Mouse (Mus musculus) MEL (cell line): ENCODE results near the gene Pcbp4. TPM values are rescaled to one million over a fixed set of nuclear protein-coding genes. Genes with fewer than 3 reads are reported as not detected.

Experiments
- DNase-seq: peaks from one replicate; pipeline ENCODE4 v3.0.0; 2011; ENCODE audit warnings: low read depth, low spot score
- H3K27ac ChIP-seq: 2 replicates; pipeline ENCODE4 v1.5.1; 2012; ENCODE audit warnings: low read depth, mild to moderate bottlenecking, control low read depth, low read length, moderate library complexity; ENCODE audit not compliant: control insufficient read depth
- H3K27me3 ChIP-seq, 2 experiments: fragments of 150-350 bp in 1 of 2; sonication (generic) in 1 of 2; 2 replicates each; pipeline ENCODE4 v1.6.1; 2012; ENCODE audit warnings: low read length in 2 of 2, mild to moderate bottlenecking in 2 of 2, improper control_type of control experiment in 1 of 2, moderate library complexity in 1 of 2; ENCODE audit not compliant: insufficient read depth in 2 of 2, control insufficient read depth in 1 of 2
- H3K36me3 ChIP-seq, 2 experiments: 2 replicates each; pipeline ENCODE4 v1.6.1; 2012 to 2014; ENCODE audit warnings: low read length in 2 of 2, improper control_type of control experiment in 1 of 2, inconsistent platforms in 1 of 2, mild to moderate bottlenecking in 1 of 2; ENCODE audit not compliant: insufficient read depth in 2 of 2, control insufficient read depth in 1 of 2
- H3K4me1 ChIP-seq, 2 experiments: fragments of 150-350 bp in 1 of 2; sonication (generic) in 1 of 2; 2 replicates each; pipeline ENCODE4 v1.6.1; 2012; ENCODE audit warnings: low read length in 2 of 2, improper control_type of control experiment in 1 of 2, mild to moderate bottlenecking in 1 of 2; ENCODE audit not compliant: insufficient read depth in 2 of 2, control insufficient read depth in 1 of 2
- H3K4me3 ChIP-seq, 2 experiments: fragments of 150-350 bp in 1 of 2; sonication (generic) in 1 of 2; 2 replicates each; pipeline ENCODE4 v1.5.1; 2012; ENCODE audit warnings: low read depth in 2 of 2, low read length in 2 of 2, mild to moderate bottlenecking in 2 of 2, moderate library complexity in 2 of 2, control low read depth in 1 of 2, improper control_type of control experiment in 1 of 2; ENCODE audit not compliant: control insufficient read depth in 1 of 2, insufficient read depth in 1 of 2
- H3K79me2 ChIP-seq: 2 replicates; pipeline ENCODE4 v1.6.1; 2012; ENCODE audit warnings: mild to moderate bottlenecking, low read length, moderate library complexity; ENCODE audit not compliant: control insufficient read depth, poor library complexity, insufficient read depth
- H3K9ac ChIP-seq: 2 replicates; pipeline ENCODE4 v1.6.1; 2012; ENCODE audit warnings: low read depth, mild to moderate bottlenecking, control low read depth, low read length, moderate library complexity; ENCODE audit not compliant: control insufficient read depth, poor library complexity, severe bottlenecking
- H3K9me3 ChIP-seq: fragments of 150-350 bp; sonication (generic); replicated peaks from 2 replicates; pipeline ENCODE4 v1.6.1; 2012; ENCODE audit warnings: mild to moderate bottlenecking, low read length, improper control_type of control experiment, moderate library complexity; ENCODE audit not compliant: insufficient read depth
- BHLHE40 ChIP-seq: IDR thresholded peaks from 2 replicates; pipeline ENCODE4 v1.6.1; 2012; ENCODE audit warnings: low read depth, mild to moderate bottlenecking, inconsistent platforms, low read length, improper control_type of control experiment, borderline replicate concordance
- CHD2 ChIP-seq: IDR thresholded peaks from 2 replicates; pipeline ENCODE4 v1.6.1; 2011; ENCODE audit warnings: low read length, improper control_type of control experiment
- CTCF ChIP-seq, 3 experiments: IDR thresholded peaks in 2 of 3; conservative IDR thresholded peaks in 1 of 3; 2 replicates each; pipeline ENCODE4 v1.5.1; 2011 to 2012; ENCODE audit warnings: low read length in 3 of 3, low read depth in 2 of 3, mild to moderate bottlenecking in 2 of 3, improper control_type of control experiment in 1 of 3, inconsistent platforms in 1 of 3, mixed read lengths in 1 of 3, moderate library complexity in 1 of 3; ENCODE audit not compliant: control insufficient read depth in 1 of 3, insufficient read depth in 1 of 3, poor library complexity in 1 of 3, severe bottlenecking in 1 of 3
- E2F4 ChIP-seq: IDR thresholded peaks from 2 replicates; pipeline ENCODE4 v1.6.1; 2011; ENCODE audit warnings: low read depth, low read length, improper control_type of control experiment, borderline replicate concordance
- EP300 ChIP-seq, 2 experiments: IDR thresholded peaks; 2 replicates each; pipeline ENCODE4 v1.6.1; 2011; ENCODE audit warnings: improper control_type of control experiment in 2 of 2, low read length in 2 of 2, low read depth in 1 of 2, mild to moderate bottlenecking in 1 of 2
- ETS1 ChIP-seq: IDR thresholded peaks from 2 replicates; pipeline ENCODE4 v1.6.1; 2012; ENCODE audit warnings: low read depth, mild to moderate bottlenecking, inconsistent platforms, low read length, improper control_type of control experiment, moderate library complexity
- GABPA ChIP-seq: IDR thresholded peaks from 2 replicates; pipeline ENCODE4 v1.6.1; 2012; ENCODE audit warnings: low read depth, mild to moderate bottlenecking, inconsistent platforms, low read length, improper control_type of control experiment, moderate library complexity
- JUND ChIP-seq: IDR thresholded peaks from 2 replicates; pipeline ENCODE4 v1.6.1; 2011; ENCODE audit warnings: low read depth, mild to moderate bottlenecking, improper control_type of control experiment, low read length
- MAFK ChIP-seq: IDR thresholded peaks from 2 replicates; pipeline ENCODE4 v1.6.1; 2011; ENCODE audit warnings: low read depth, mild to moderate bottlenecking, low read length, improper control_type of control experiment, borderline replicate concordance
- MAZ ChIP-seq: IDR thresholded peaks from 2 replicates; pipeline ENCODE4 v1.6.1; 2012; ENCODE audit warnings: low read depth, mild to moderate bottlenecking, inconsistent platforms, low read length, improper control_type of control experiment
- MEF2A ChIP-seq: IDR thresholded peaks from 2 replicates; pipeline ENCODE4 v1.6.1; 2014; ENCODE audit warnings: low read depth, mild to moderate bottlenecking, inconsistent platforms, low read length, improper control_type of control experiment; ENCODE audit not compliant: poor library complexity, insufficient replicate concordance, severe bottlenecking; ENCODE audit errors: extremely low read depth
- NELFE ChIP-seq: IDR thresholded peaks from 2 replicates; pipeline ENCODE4 v1.6.1; 2011; ENCODE audit warnings: low read depth, low read length, improper control_type of control experiment
- NRF1 ChIP-seq: IDR thresholded peaks from 2 replicates; pipeline ENCODE4 v1.6.1; 2014; ENCODE audit warnings: low read depth, mild to moderate bottlenecking, inconsistent platforms, low read length, improper control_type of control experiment, moderate library complexity; ENCODE audit not compliant: poor library complexity, insufficient read depth, severe bottlenecking
- RAD21 ChIP-seq: IDR thresholded peaks from 2 replicates; pipeline ENCODE4 v1.6.1; 2011; ENCODE audit warnings: mild to moderate bottlenecking, low read depth, low read length, improper control_type of control experiment
- RCOR1 ChIP-seq: IDR thresholded peaks from 2 replicates; pipeline ENCODE4 v1.6.1; 2012; ENCODE audit warnings: low read depth, mild to moderate bottlenecking, inconsistent platforms, low read length, improper control_type of control experiment
- SMC3 ChIP-seq: IDR thresholded peaks from 2 replicates; pipeline ENCODE4 v1.6.1; 2011; ENCODE audit warnings: low read depth, low read length, improper control_type of control experiment
- USF1 ChIP-seq: IDR thresholded peaks from 2 replicates; pipeline ENCODE4 v1.6.1; 2014; ENCODE audit warnings: low read depth, mild to moderate bottlenecking, inconsistent platforms, low read length, improper control_type of control experiment, moderate library complexity
- USF2 ChIP-seq, 2 experiments: IDR thresholded peaks; 2 replicates each; pipeline ENCODE4 v1.6.1; 2011 to 2012; ENCODE audit warnings: improper control_type of control experiment in 2 of 2, low read length in 2 of 2, borderline replicate concordance in 1 of 2, inconsistent platforms in 1 of 2, low read depth in 1 of 2, mild to moderate bottlenecking in 1 of 2; ENCODE audit not compliant: insufficient read depth in 1 of 2
- polyA plus RNA-seq, 2 experiments: library from polyadenylated mRNA; stranded (reverse) in 1 of 2; unstranded in 1 of 2; fragments of >175 nt in 1 of 2; fragments of >200 nt in 1 of 2; gene quantifications; 2 replicates each; pipeline versions ENCODE4 v1.2.1 to v1.2.4; 2012; ENCODE audit warnings: low replicate concordance in 2 of 2, low read depth in 1 of 2; ENCODE audit not compliant: insufficient read length in 2 of 2, insufficient read depth in 1 of 2, missing spikeins in 1 of 2
- total RNA-seq: library from RNA; depleted of rRNA; stranded (reverse); fragments of 300-350 nt; gene quantifications from 2 replicates; pipeline ENCODE4 v1.2.3, GENCODE M21; 2012

Gene Pcbp4
- total and polyA plus RNA-seq, 3 experiments, result 7.7 to 36.6 TPM; not detected in 1

DNA sequence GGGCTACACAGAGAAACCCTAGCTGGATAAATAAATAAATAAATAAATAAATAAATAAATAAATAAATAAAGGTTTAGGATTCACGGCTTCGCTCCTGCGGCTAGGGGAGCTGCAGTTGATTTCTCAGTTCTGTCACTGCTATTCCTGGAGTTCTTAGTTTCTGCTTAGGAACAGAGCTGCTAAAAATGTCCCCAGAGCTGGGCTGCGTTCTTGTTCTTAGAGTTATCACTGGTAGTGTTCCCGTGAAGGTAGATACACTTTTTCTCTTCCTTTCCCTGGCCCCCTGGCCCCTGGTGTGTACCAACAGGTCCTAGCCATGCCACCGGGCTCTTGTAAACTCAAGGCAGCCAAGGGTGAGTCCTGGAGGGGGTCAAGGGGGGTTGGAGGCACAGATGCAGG lies 36.3 kb upstream of the Pcbp4 start:
- Histone ChIP-seq H3K27ac (no peak overlapping the region), H3K4me3 (no peak overlapping the region), H3K4me1 (peaks cover 0 to 23% of the 10 kb centered on the region in 2 experiments; a peak in 2 of 4 replicates), H3K9ac (no peak overlapping the region), H3K79me2 (no peaks in the 10 kb centered on the region), H3K27me3 (no peaks in the 10 kb centered on the region), H3K36me3 (peaks cover 0 to 2% of the 10 kb centered on the region in 2 experiments; a peak in 2 of 4 replicates), H3K9me3 (no peaks in the 10 kb centered on the region)
- DNase-seq, result no peak
- TF ChIP-seq JUND (no peak), SMC3 (no peak), NELFE (no peak), EP300 (IDR thresholded peaks at IDR 0.05; ENCODE audit: low read depth in 1 of 2, low read length in 2 of 2) (no peak), E2F4 (no peak), MAZ (no peak), BHLHE40 (no peak), GABPA (no peak), RAD21 (no peak), CHD2 (no peak), USF1 (no peak), MAFK (no peak)

DNA sequence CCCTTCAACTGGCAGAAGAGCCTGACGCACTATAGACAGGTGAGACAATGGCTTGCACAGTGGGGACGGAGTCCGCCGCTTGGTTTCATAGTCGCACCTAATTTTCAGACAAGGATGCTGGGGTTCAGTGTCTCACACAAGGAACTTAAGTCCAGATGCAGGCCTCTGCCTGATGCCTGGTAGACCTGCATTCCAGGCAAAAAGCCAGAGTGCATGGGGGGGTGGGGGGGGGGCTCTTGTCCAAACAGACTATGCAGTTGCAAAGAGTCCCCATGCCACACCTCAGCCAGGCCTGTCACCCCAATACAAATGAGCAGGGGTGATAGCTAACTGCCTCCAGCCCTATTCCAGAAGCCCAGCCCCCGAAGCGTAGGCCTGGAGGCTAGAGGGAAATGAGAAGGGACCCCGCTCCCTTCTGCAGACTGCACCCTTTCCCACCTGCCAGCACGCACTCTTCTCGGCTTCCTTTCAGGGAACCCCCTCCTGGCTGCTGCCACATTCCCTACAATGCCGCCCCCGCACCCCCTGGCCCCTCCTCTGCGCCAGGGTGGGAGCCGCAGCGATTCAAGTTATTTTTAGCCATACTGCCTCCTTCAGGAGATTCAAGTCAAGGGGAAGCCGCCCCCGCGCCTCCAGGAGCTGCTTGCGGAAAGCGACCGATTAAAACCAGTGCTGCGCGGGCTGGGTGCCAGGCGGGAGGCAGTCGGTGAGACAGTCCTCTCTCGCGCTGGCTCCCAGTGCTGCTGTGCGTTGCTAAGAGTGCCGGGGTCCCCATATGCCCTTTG lies 35.1 kb upstream of the Pcbp4 start:
- H3K4me1 ChIP-seq, result peaks cover 0 to 23% of the 10 kb centered on the region in 2 experiments; a peak in 2 of 4 replicates
- DNase-seq, result peak; percentile 82

More for the DNA sequence above, 35.1 kb upstream of the Pcbp4 start:
- H3K27ac ChIP-seq, result no peak overlapping the region
- H3K36me3 ChIP-seq, result peaks cover 0 to 2% of the 10 kb centered on the region in 2 experiments; a peak in 2 of 4 replicates
- no peaks in the 10 kb centered on the region for H3K79me2 ChIP-seq
- H3K4me3 ChIP-seq, result no peak overlapping the region
- H3K27me3 ChIP-seq, result no peaks in the 10 kb centered on the region
- no peaks in the 10 kb centered on the region for H3K9me3 ChIP-seq
- TF ChIP-seq SMC3, result peak; percentile 33; the same call in 1 of the 2 replicates
- TF ChIP-seq NRF1, result no peak
- TF ChIP-seq ETS1, result peak; percentile 27; the same call in 1 of the 2 replicates
- peak; percentile 9 to 40; a peak in 3 of 4 replicates for TF ChIP-seq EP300 (IDR thresholded peaks at IDR 0.05; ENCODE audit: low read depth in 1 of 2, low read length in 2 of 2)
- peak; percentile 86; the same call in 1 of the 2 replicates for TF ChIP-seq RCOR1
- 0 out of 2 replicates have a peak, but pooled peaks have one; percentile 49 for TF ChIP-seq MAZ
- peak; percentile 86; the same call in 1 of the 2 replicates for TF ChIP-seq MEF2A
- no peak for TF ChIP-seq USF2 (IDR thresholded peaks at IDR 0.05; ENCODE audit: borderline replicate concordance in 1 of 2, insufficient read depth in 1 of 2, low read depth in 1 of 2, low read length in 2 of 2)
- peak; percentile 19 for TF ChIP-seq RAD21
- TF ChIP-seq CTCF (IDR thresholded peaks at IDR 0.05 in 2 of 3, conservative IDR thresholded peaks at IDR 0.05 in 1 of 3; ENCODE audit: control insufficient read depth in 1 of 3, insufficient read depth in 1 of 3, low read depth in 2 of 3, low read length in 3 of 3, poor library complexity in 1 of 3, severe bottlenecking in 1 of 3), result peak in 2 of 3 experiments; percentile 38 to 41; a peak in 4 of 6 replicates
- no peak overlapping the region for H3K9ac ChIP-seq
